Mouse (Mus musculus): ENCODE measurements around the gene Mbnl1. TPM values are rescaled to one million over a fixed set of nuclear protein-coding genes. Genes with fewer than 3 reads are reported as not detected.

Gene Mbnl1
- polyA plus RNA-seq, 1 experiment, result 137 TPM

DNA sequence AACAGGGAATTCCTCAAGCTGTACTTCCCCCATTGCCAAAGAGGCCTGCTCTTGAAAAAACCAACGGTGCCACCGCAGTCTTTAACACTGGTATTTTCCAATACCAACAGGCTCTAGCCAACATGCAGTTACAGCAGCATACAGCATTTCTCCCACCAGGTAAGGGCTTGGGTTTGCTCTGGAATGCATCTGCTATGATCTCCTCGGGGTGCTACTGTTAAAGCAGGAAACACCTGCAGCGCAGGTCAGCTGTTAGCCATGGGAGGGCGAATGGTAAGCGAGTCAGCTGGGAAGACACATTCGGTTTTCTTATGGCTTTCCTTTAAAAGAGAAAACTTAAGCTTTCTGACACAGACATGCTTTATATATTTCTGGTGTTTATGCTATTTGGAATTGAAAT, 143.0 kb downstream of the Mbnl1 start:
- H3K27ac ChIP-seq (ENCODE audit: insufficient read depth, low read depth, low read length), result no peak overlapping the region
- TF ChIP-seq CTCF (IDR thresholded peaks at IDR 0.05; ENCODE audit: insufficient read depth, low read depth, low read length), result no peak
- no peak for TF ChIP-seq POLR2A (IDR thresholded peaks at IDR 0.05; ENCODE audit: insufficient read depth, low read depth, low read length)
- no peaks in the 10 kb centered on the region for H3K4me1 ChIP-seq (ENCODE audit: control insufficient read depth, insufficient read depth, low read length)
- H3K4me3 ChIP-seq (ENCODE audit: insufficient read depth, low read depth, low read length), result no peak overlapping the region
- 76% methylated on average over 7 of the region's 7 CpGs for WGBS

DNA sequence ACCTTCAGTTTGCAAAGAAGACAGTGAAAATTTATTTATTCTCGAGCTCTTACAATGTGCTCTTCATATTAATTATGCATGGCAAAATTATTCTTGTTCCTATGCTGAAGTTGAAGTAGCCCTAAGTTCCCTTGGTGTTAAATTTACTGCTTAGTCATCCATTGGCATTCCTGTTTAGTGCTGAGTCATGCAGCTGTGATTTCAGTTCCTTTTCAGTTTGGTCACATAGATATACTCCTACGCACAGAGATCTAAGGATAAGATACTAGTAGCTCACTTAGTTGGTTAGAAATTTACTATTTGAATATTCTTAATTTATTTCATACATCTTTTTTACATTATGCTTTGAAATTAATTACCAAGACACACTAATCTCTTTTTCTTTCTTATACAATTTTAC, 143.5 kb downstream of the Mbnl1 start:
- TF ChIP-seq CTCF (IDR thresholded peaks at IDR 0.05; ENCODE audit: insufficient read depth, low read depth, low read length), result no peak
- TF ChIP-seq POLR2A (IDR thresholded peaks at IDR 0.05; ENCODE audit: insufficient read depth, low read depth, low read length), result no peak
- Histone ChIP-seq H3K4me1 (ENCODE audit: control insufficient read depth, insufficient read depth, low read length) (no peaks in the 10 kb centered on the region), H3K27ac (ENCODE audit: insufficient read depth, low read depth, low read length) (no peak overlapping the region), H3K4me3 (ENCODE audit: insufficient read depth, low read depth, low read length) (no peak overlapping the region)
- 89% methylated on average over 2 of the region's 2 CpGs for WGBS

DNA sequence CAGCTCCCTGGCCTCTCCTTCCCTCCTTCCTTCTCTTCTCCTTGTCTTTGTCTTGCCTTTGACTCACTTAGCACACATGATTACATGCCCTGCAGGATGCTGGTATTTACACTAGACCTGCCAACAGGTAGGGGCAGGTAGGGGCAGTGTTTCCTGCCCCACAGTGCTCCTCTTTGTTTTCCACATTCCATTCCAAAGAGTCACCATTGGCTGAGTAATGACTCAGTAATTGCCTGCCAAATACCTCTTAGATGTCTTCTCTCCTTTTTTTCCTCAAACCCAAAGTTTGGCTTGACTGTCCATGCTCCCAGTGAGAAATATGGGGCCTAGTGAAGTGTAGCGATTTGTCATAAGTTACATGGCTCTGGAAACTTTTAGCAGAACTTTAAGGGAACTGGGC, 145.0 kb downstream of the Mbnl1 start:
- no peak for TF ChIP-seq POLR2A (IDR thresholded peaks at IDR 0.05; ENCODE audit: insufficient read depth, low read depth, low read length)
- no peak for TF ChIP-seq CTCF (IDR thresholded peaks at IDR 0.05; ENCODE audit: insufficient read depth, low read depth, low read length)
- H3K27ac ChIP-seq (ENCODE audit: insufficient read depth, low read depth, low read length), result no peak overlapping the region
- 93% methylated on average over 1 of the region's 1 CpGs for WGBS

DNA sequence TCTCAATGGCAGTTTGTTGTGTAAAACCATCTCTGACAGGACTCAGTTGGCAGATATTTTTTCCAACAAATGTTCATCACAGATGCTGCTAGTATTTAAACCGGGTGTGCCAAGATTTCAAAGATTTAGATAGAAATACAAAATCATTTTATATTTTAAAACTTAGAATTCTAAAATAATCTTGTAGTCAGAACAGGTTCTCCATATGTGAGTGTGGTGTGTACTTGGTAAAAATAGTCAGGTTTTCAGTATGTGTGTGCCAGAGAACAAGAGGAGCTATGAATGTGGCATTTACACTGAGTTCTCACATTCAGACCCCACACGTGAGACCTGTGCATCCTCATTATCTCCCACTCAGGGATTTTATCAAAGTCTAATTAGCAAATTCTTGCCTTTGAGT, 147.6 kb downstream of the Mbnl1 start:
- TF ChIP-seq CTCF (IDR thresholded peaks at IDR 0.05; ENCODE audit: insufficient read depth, low read depth, low read length) (no peak), POLR2A (IDR thresholded peaks at IDR 0.05; ENCODE audit: insufficient read depth, low read depth, low read length) (no peak)
- 75% methylated on average over 2 of the region's 2 CpGs for WGBS
- no peak overlapping the region for H3K27ac ChIP-seq (ENCODE audit: insufficient read depth, low read depth, low read length)
- no peak overlapping the region for H3K4me3 ChIP-seq (ENCODE audit: insufficient read depth, low read depth, low read length)
- H3K4me1 ChIP-seq (ENCODE audit: control insufficient read depth, insufficient read depth, low read length), result no peaks in the 10 kb centered on the region

More for the DNA sequence above, 145.0 kb downstream of the Mbnl1 start:
- no peaks in the 10 kb centered on the region for H3K4me1 ChIP-seq (ENCODE audit: control insufficient read depth, insufficient read depth, low read length)
- H3K4me3 ChIP-seq (ENCODE audit: insufficient read depth, low read depth, low read length), result no peak overlapping the region

DNA sequence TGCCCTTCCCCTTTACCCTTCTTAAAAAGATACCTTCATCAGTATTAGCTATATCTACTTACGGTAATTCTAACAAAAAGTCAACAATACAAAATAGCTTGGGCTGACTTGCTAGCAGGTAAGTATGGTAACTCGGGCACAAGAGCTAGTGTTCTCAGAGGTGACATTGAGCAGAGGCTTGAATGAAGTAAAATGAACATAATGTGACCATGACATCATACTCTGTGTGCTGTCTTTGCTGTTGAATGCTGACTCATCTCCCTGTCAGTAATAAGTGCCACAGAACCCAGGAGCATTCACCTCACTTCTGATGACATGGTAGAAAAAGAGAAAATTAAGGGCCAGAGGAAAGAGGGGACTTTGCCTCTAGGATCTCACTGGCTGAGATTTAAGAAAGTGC, 158.6 kb downstream of the Mbnl1 start:
- TF ChIP-seq POLR2A (IDR thresholded peaks at IDR 0.05; ENCODE audit: insufficient read depth, low read depth, low read length), result no peak
- no peak for TF ChIP-seq CTCF (IDR thresholded peaks at IDR 0.05; ENCODE audit: insufficient read depth, low read depth, low read length)
- 86% methylated on average over 2 of the region's 2 CpGs for WGBS
- H3K4me3 ChIP-seq (ENCODE audit: insufficient read depth, low read depth, low read length), result no peak overlapping the region
- no peaks in the 10 kb centered on the region for H3K4me1 ChIP-seq (ENCODE audit: control insufficient read depth, insufficient read depth, low read length)
- H3K27ac ChIP-seq (ENCODE audit: insufficient read depth, low read depth, low read length), result no peak overlapping the region

DNA sequence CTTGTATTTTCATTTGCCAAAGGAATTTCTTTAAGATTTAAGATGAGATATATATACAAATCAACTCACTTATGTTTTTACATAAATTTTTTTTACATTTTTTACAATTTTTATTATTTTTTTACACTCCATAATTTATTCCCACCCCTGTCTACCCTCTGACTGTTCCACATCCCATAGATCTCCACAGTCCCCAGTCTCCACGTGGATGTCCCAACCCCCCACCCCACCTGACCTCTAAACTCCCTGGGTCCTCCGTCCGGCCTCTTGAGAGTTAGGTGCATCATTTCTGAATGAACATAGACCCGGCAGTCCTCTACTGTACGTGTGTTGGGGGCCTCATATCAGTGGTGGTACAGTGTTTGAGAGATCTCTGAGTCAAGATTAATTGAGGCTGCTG, 159.1 kb downstream of the Mbnl1 start:
- no peaks in the 10 kb centered on the region for H3K4me1 ChIP-seq (ENCODE audit: control insufficient read depth, insufficient read depth, low read length)
- WGBS, result 90% methylated on average over 5 of the region's 5 CpGs
- H3K4me3 ChIP-seq (ENCODE audit: insufficient read depth, low read depth, low read length), result no peak overlapping the region
- H3K27ac ChIP-seq (ENCODE audit: insufficient read depth, low read depth, low read length), result no peak overlapping the region
- TF ChIP-seq CTCF (IDR thresholded peaks at IDR 0.05; ENCODE audit: insufficient read depth, low read depth, low read length), result no peak
- TF ChIP-seq POLR2A (IDR thresholded peaks at IDR 0.05; ENCODE audit: insufficient read depth, low read depth, low read length), result no peak

DNA sequence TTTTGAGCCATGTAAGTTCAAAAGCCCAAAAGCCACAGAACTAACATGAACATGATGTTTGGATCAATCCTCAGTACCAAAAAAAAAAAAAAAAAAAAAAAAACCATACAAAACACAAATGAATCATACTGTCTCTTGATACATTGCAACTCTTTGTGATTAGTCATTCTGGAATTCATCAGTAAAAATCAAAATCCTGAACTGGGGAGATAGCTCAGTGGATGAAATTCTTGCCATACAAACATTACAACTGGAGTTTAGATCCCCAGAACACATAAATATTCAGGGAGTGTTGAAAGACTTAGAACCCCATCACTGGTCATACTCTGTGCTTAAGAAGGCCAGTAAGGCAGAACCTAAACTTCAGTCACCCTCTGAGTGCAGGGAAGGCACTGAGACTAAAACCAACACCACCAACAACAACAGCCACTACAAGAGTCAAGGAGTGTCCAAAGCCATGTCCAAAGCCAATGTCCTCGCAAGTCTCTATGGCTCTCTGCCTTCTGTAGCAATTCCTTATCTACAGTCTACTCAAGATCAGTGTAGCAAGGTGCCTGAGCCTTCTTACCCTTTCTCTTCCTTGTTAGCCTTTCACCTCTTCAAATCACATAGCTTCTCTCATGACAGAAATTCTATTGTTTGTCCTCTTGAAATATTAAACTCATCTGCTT, 160.3 kb downstream of the Mbnl1 start:
- Histone ChIP-seq H3K27ac (ENCODE audit: insufficient read depth, low read depth, low read length) (no peak overlapping the region), H3K4me1 (ENCODE audit: control insufficient read depth, insufficient read depth, low read length) (no peaks in the 10 kb centered on the region), H3K4me3 (ENCODE audit: insufficient read depth, low read depth, low read length) (no peak overlapping the region)
- TF ChIP-seq CTCF (IDR thresholded peaks at IDR 0.05; ENCODE audit: insufficient read depth, low read depth, low read length), result no peak
- TF ChIP-seq POLR2A (IDR thresholded peaks at IDR 0.05; ENCODE audit: insufficient read depth, low read depth, low read length), result no peak
- WGBS, result 100% methylated on average over 1 of the region's 1 CpGs

DNA sequence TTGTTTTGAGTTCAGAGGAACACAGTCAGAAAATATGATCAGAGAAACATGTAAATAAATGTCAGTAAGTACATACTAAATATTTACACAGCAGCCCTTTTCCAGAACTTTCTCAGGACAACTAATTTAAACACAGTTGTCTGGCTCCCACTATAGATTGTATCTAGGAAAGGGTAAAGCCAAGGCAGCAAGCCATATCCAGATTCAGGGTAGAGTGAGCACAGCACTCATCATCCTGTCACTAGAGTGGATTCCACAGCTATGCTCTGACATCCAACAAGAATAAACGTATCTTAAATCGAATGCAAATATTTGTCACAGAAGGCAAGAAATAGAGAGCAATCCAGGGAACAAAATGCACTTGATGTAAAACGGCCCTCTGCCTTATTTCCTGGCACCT, 165.9 kb downstream of the Mbnl1 start:
- Histone ChIP-seq H3K4me3 (ENCODE audit: insufficient read depth, low read depth, low read length) (no peak overlapping the region), H3K4me1 (ENCODE audit: control insufficient read depth, insufficient read depth, low read length) (no peaks in the 10 kb centered on the region), H3K27ac (ENCODE audit: insufficient read depth, low read depth, low read length) (no peak overlapping the region)
- WGBS, result 71% methylated on average over 3 of the region's 3 CpGs
- TF ChIP-seq CTCF (IDR thresholded peaks at IDR 0.05; ENCODE audit: insufficient read depth, low read depth, low read length), result no peak
- TF ChIP-seq POLR2A (IDR thresholded peaks at IDR 0.05; ENCODE audit: insufficient read depth, low read depth, low read length), result no peak

DNA sequence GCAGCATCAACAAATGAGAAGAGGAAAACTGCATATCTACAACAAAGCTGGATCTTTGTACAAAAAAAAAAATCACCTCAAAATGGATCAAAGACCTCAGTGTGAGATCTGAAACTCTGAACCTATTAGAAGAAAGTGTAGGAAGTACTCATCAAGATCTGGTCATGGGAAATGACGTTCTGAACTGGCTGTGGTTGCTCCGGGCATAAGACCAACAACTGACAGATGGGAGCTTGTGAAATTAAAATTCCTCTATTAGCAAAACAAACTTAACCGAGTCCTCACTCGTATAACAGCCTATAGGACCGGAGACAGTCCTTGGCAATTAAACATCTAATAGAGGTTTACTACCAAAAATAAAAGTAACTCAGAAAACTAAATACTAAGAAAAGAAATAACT, 166.5 kb downstream of the Mbnl1 start:
- Histone ChIP-seq H3K4me1 (ENCODE audit: control insufficient read depth, insufficient read depth, low read length) (no peaks in the 10 kb centered on the region), H3K4me3 (ENCODE audit: insufficient read depth, low read depth, low read length) (no peak overlapping the region), H3K27ac (ENCODE audit: insufficient read depth, low read depth, low read length) (no peak overlapping the region)
- no peak for TF ChIP-seq CTCF (IDR thresholded peaks at IDR 0.05; ENCODE audit: insufficient read depth, low read depth, low read length)
- TF ChIP-seq POLR2A (IDR thresholded peaks at IDR 0.05; ENCODE audit: insufficient read depth, low read depth, low read length), result no peak
- 63% methylated on average over 5 of the region's 5 CpGs for WGBS

DNA sequence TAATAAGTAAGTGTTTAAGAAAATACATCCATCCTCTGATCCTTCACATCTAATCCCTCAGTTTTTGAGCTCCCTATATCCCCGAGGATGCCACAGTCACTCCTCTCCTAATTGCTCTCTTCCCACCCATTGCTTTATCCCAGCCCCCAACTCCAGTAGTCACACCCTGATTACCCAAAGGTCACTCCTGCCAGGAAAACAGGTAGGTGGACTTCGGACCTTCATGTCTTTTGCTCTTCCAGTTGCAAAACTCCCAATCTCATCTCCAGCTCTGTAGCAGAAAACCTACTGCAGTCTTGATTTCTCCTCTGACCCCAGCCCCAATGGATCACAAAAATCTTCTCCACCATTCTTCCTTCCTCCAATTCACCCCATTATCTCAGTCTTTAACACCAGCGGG, 169.6 kb downstream of the Mbnl1 start:
- TF ChIP-seq CTCF (IDR thresholded peaks at IDR 0.05; ENCODE audit: insufficient read depth, low read depth, low read length), result no peak
- H3K4me3 ChIP-seq (ENCODE audit: insufficient read depth, low read depth, low read length), result no peak overlapping the region
- no peak overlapping the region for H3K27ac ChIP-seq (ENCODE audit: insufficient read depth, low read depth, low read length)
- no peaks in the 10 kb centered on the region for H3K4me1 ChIP-seq (ENCODE audit: control insufficient read depth, insufficient read depth, low read length)
- WGBS, result 87% methylated on average over 3 of the region's 3 CpGs
